Mouse (Mus musculus): Measurements from ENCODE around the gene Nop2. TPM values are rescaled to one million over a fixed set of nuclear protein-coding genes. Genes with fewer than 3 reads are reported as not detected.

The Nop2 gene
- polyA plus RNA-seq, 1 experiment from 2014 or later: 32.1 TPM

GRCm38 (mm10) chr6:125179601-125180000 is 47.9 kb downstream of the Nop2 start:
- no peak overlapping the region for H3K27ac ChIP-seq (replicated peaks)
- ATAC-seq (ENCODE audit: insufficient read depth): no peak
- H3K27me3 ChIP-seq: no peaks in the 10 kb centered on the region
- no peaks in the 10 kb centered on the region for H3K4me1 ChIP-seq (replicated peaks)
- H3K4me3 ChIP-seq (replicated peaks): no peak overlapping the region
- no peaks in the 10 kb centered on the region for H3K9me3 ChIP-seq (replicated peaks)
- peaks cover 100% of the 10 kb centered on the region for H3K36me3 ChIP-seq (replicated peaks)
- H3K4me2 ChIP-seq: no peak overlapping the region
- 88% methylated on average over 7 of the region's 7 CpGs for WGBS (ENCODE audit: insufficient replicate concordance)
- H3K9ac ChIP-seq: no peak overlapping the region

GRCm38 (mm10) chr6:125182133-125182532 is 50.4 kb downstream of the Nop2 start:
- Histone ChIP-seq H3K36me3 (replicated peaks) (peaks cover 100% of the 10 kb centered on the region), H3K9ac (no peak overlapping the region), H3K4me3 (replicated peaks) (no peak overlapping the region), H3K4me1 (replicated peaks) (no peaks in the 10 kb centered on the region), H3K4me2 (no peak overlapping the region), H3K9me3 (replicated peaks) (no peaks in the 10 kb centered on the region), H3K27ac (replicated peaks) (no peak overlapping the region), H3K27me3 (no peaks in the 10 kb centered on the region)
- no peak for ATAC-seq (ENCODE audit: insufficient read depth)
- 83% methylated on average over 5 of the region's 5 CpGs for WGBS (ENCODE audit: insufficient replicate concordance)

- Histone ChIP-seq H3K9ac (no peak overlapping the region), H3K9me3 (replicated peaks) (no peaks in the 10 kb centered on the region), H3K4me3 (replicated peaks) (no peak overlapping the region), H3K4me1 (replicated peaks) (peaks cover 19% of the 10 kb centered on the region), H3K36me3 (replicated peaks) (peaks cover 88% of the 10 kb centered on the region), H3K4me2 (no peak overlapping the region), H3K27ac (replicated peaks) (no peak overlapping the region), H3K27me3 (no peaks in the 10 kb centered on the region)
- WGBS (ENCODE audit: insufficient replicate concordance): 91% methylated on average over 10 of the region's 10 CpGs
- no peak for ATAC-seq (ENCODE audit: insufficient read depth)
These were observed 54.5 kb downstream of the Nop2 start for GRCm38 (mm10) chr6:125186203-125186602.

GRCm38 (mm10) chr6:125190816-125191215 is 59.1 kb downstream of the Nop2 start:
- no peaks in the 10 kb centered on the region for H3K9me3 ChIP-seq (replicated peaks)
- ATAC-seq (ENCODE audit: insufficient read depth): no peak
- H3K4me1 ChIP-seq (replicated peaks): peaks cover 34% of the 10 kb centered on the region
- H3K4me2 ChIP-seq: peak overlapping the region; percentile 60
- no peaks in the 10 kb centered on the region for H3K27me3 ChIP-seq
- H3K4me3 ChIP-seq (replicated peaks): peak overlapping the region; percentile 70
- H3K27ac ChIP-seq (replicated peaks): peak overlapping the region; percentile 99
- peaks cover 69% of the 10 kb centered on the region for H3K36me3 ChIP-seq (replicated peaks)
- peak overlapping the region; percentile 73 for H3K9ac ChIP-seq

GRCm38 (mm10) chr6:125191332-125192015 is 59.8 kb downstream of the Nop2 start, which contains the start of the genes Ncapd2 and Mrpl51:
Ncapd2 (minus strand) TSS chr6:125191701.
Mrpl51 (plus strand) TSS chr6:125191801.
- peak within 1 kb of the TSS; percentile 70 for H3K4me3 ChIP-seq (replicated peaks)
- ATAC-seq (ENCODE audit: insufficient read depth): peak; percentile 92
- peak within 1 kb of the TSS; percentile 76 for H3K4me2 ChIP-seq
- peaks cover 63% of the 10 kb centered on the region for H3K36me3 ChIP-seq (replicated peaks)
- H3K4me1 ChIP-seq (replicated peaks): peaks cover 34% of the 10 kb centered on the region
- no peaks in the 10 kb centered on the region for H3K9me3 ChIP-seq (replicated peaks)
- under 1% methylated on average over 54 of the region's 54 CpGs for WGBS (ENCODE audit: insufficient replicate concordance)
- peak within 1 kb of the TSS; percentile 99 for H3K27ac ChIP-seq (replicated peaks)
- H3K9ac ChIP-seq: peak within 1 kb of the TSS; percentile 80
- H3K27me3 ChIP-seq: no peaks in the 10 kb centered on the region

GRCm38 (mm10) chr6:125192016-125192714 is 60.5 kb downstream of the Nop2 start:
- H3K4me2 ChIP-seq: peak overlapping the region; percentile 76
- peak; percentile 90 for ATAC-seq (ENCODE audit: insufficient read depth)
- H3K27ac ChIP-seq (replicated peaks): peak overlapping the region; percentile 99
- peaks cover 56% of the 10 kb centered on the region for H3K36me3 ChIP-seq (replicated peaks)
- no peaks in the 10 kb centered on the region for H3K27me3 ChIP-seq
- under 1% methylated on average over 34 of the region's 34 CpGs for WGBS (ENCODE audit: insufficient replicate concordance)
- no peaks in the 10 kb centered on the region for H3K9me3 ChIP-seq (replicated peaks)
- H3K4me1 ChIP-seq (replicated peaks): peaks cover 34% of the 10 kb centered on the region
- peak overlapping the region; percentile 80 for H3K9ac ChIP-seq
- H3K4me3 ChIP-seq (replicated peaks): peak overlapping the region; percentile 70

GRCm38 (mm10) chr6:125192841-125193240 is 61.1 kb downstream of the Nop2 start:
- peak overlapping the region; percentile 80 for H3K9ac ChIP-seq
- 9% methylated on average over 5 of the region's 5 CpGs for WGBS (ENCODE audit: insufficient replicate concordance)
- no peaks in the 10 kb centered on the region for H3K27me3 ChIP-seq
- H3K9me3 ChIP-seq (replicated peaks): no peaks in the 10 kb centered on the region
- peaks cover 34% of the 10 kb centered on the region for H3K4me1 ChIP-seq (replicated peaks)
- ATAC-seq (ENCODE audit: insufficient read depth): no peak
- peaks cover 49% of the 10 kb centered on the region for H3K36me3 ChIP-seq (replicated peaks)
- peak overlapping the region; percentile 76 for H3K4me2 ChIP-seq
- peak overlapping the region; percentile 99 for H3K27ac ChIP-seq (replicated peaks)
- H3K4me3 ChIP-seq (replicated peaks): peak overlapping the region; percentile 70

- Histone ChIP-seq H3K4me1 (replicated peaks) (peaks cover 33% of the 10 kb centered on the region), H3K36me3 (replicated peaks) (peaks cover 44% of the 10 kb centered on the region), H3K4me2 (peak overlapping the region; percentile 76), H3K4me3 (replicated peaks) (peak overlapping the region; percentile 70), H3K9ac (peak overlapping the region; percentile 80), H3K9me3 (replicated peaks) (no peaks in the 10 kb centered on the region), H3K27me3 (no peaks in the 10 kb centered on the region), H3K27ac (replicated peaks) (peak overlapping the region; percentile 99)
- ATAC-seq (ENCODE audit: insufficient read depth): no peak
- 29% methylated on average over 7 of the region's 7 CpGs for whole genome bisulfite sequencing (ENCODE audit: insufficient replicate concordance)
These were observed 61.7 kb downstream of the Nop2 start for GRCm38 (mm10) chr6:125193390-125193789.

Small RNA genes lying within 50 kb of the gene (microRNA-seq; reads per million reads assigned to microRNA genes)
- gene Mir7045: not detected

Other genes with a start within 250 kb of the Nop2 start
- gene Cd4, start 243.7 kb upstream of the Nop2 start, polyA plus RNA-seq (2015; fragmentation: Nextera tagmentation; extraction: Ambion mirVana): 0.07 and 0.20 TPM in 2 replicates
- 0.13 and 0.18 TPM in 2 replicates for gene Lag3, start 220.2 kb upstream of the Nop2 start, polyA plus RNA-seq (2015; fragmentation: Nextera tagmentation; extraction: Ambion mirVana)
- 56.2 and 62.7 TPM in 2 replicates for gene Ptms, start 211.8 kb upstream of the Nop2 start, polyA plus RNA-seq (2015; fragmentation: Nextera tagmentation; extraction: Ambion mirVana)
- gene Mlf2, start 200.5 kb upstream of the Nop2 start, polyA plus RNA-seq (2015; fragmentation: Nextera tagmentation; extraction: Ambion mirVana): 119 and 127 TPM in 2 replicates
- gene Cops7a, start 166.4 kb upstream of the Nop2 start, polyA plus RNA-seq (2015; fragmentation: Nextera tagmentation; extraction: Ambion mirVana): 52.4 and 55.1 TPM in 2 replicates
- 0.07 TPM in 2 replicates for gene Pianp, start 135.2 kb upstream of the Nop2 start, polyA plus RNA-seq (2015; fragmentation: Nextera tagmentation; extraction: Ambion mirVana)
- 4.1 and 4.7 TPM in 2 replicates for gene Zfp384, start 122.8 kb upstream of the Nop2 start, polyA plus RNA-seq (2015; fragmentation: Nextera tagmentation; extraction: Ambion mirVana)
- 27.6 and 30.9 TPM in 2 replicates for gene Ing4, start 92.1 kb upstream of the Nop2 start, polyA plus RNA-seq (2015; fragmentation: Nextera tagmentation; extraction: Ambion mirVana)
- gene Acrbp, start 82.2 kb upstream of the Nop2 start, polyA plus RNA-seq (2015; fragmentation: Nextera tagmentation; extraction: Ambion mirVana): 1.7 and 2.4 TPM in 2 replicates
- 1.3 TPM in 2 replicates for gene Lpar5, start 64.0 kb upstream of the Nop2 start, polyA plus RNA-seq (2015; fragmentation: Nextera tagmentation; extraction: Ambion mirVana)
- gene Chd4, start 35.9 kb upstream of the Nop2 start, polyA plus RNA-seq (2015; fragmentation: Nextera tagmentation; extraction: Ambion mirVana): 22.6 TPM in 2 replicates
- 4.3 and 5.2 TPM in 2 replicates for gene Iffo1, start 13.3 kb downstream of the Nop2 start, polyA plus RNA-seq (2015; fragmentation: Nextera tagmentation; extraction: Ambion mirVana)
- gene Gapdh, start 34.6 kb downstream of the Nop2 start, polyA plus RNA-seq (2015; fragmentation: Nextera tagmentation; extraction: Ambion mirVana): 1,016 and 1,025 TPM in 2 replicates
- gene Ncapd2, start 59.8 kb downstream of the Nop2 start, polyA plus RNA-seq (2015; fragmentation: Nextera tagmentation; extraction: Ambion mirVana): 93.2 and 109 TPM in 2 replicates
- 145 and 160 TPM in 2 replicates for gene Mrpl51, start 59.9 kb downstream of the Nop2 start, polyA plus RNA-seq (2015; fragmentation: Nextera tagmentation; extraction: Ambion mirVana)
- gene Vamp1, start 83.6 kb downstream of the Nop2 start, polyA plus RNA-seq (2015; fragmentation: Nextera tagmentation; extraction: Ambion mirVana): 1.8 and 1.9 TPM in 2 replicates
- 8.4 and 9.0 TPM in 2 replicates for gene Tapbpl, start 100.0 kb downstream of the Nop2 start, polyA plus RNA-seq (2015; fragmentation: Nextera tagmentation; extraction: Ambion mirVana)
- 1.3 and 1.6 TPM in 2 replicates for gene Cd27, start 105.1 kb downstream of the Nop2 start, polyA plus RNA-seq (2015; fragmentation: Nextera tagmentation; extraction: Ambion mirVana)
- gene Tuba3a, start 154.1 kb downstream of the Nop2 start, polyA plus RNA-seq (2015; fragmentation: Nextera tagmentation; extraction: Ambion mirVana): not detected in 2 replicates
- gene Ltbr, start 182.0 kb downstream of the Nop2 start, polyA plus RNA-seq (2015; fragmentation: Nextera tagmentation; extraction: Ambion mirVana): 20.6 and 25.1 TPM in 2 replicates
- gene Scnn1a, start 188.8 kb downstream of the Nop2 start, polyA plus RNA-seq (2015; fragmentation: Nextera tagmentation; extraction: Ambion mirVana): 0.64 and 0.79 TPM in 2 replicates
- gene Tnfrsf1a, start 217.5 kb downstream of the Nop2 start, polyA plus RNA-seq (2015; fragmentation: Nextera tagmentation; extraction: Ambion mirVana): 29.4 and 31.0 TPM in 2 replicates
- 0.70 and 0.86 TPM in 2 replicates for gene Plekhg6, start 248.9 kb downstream of the Nop2 start, polyA plus RNA-seq (2015; fragmentation: Nextera tagmentation; extraction: Ambion mirVana)

Data from liver, embryonic 15.5 days (tissue).